Mouse (Mus musculus) midbrain, embryonic 16.5 days (tissue): Measurements from ENCODE around the gene Fgfr2. TPM values are rescaled to one million over a fixed set of nuclear protein-coding genes. Genes with fewer than 3 reads are reported as not detected.
"Not testable (repeated sequence)": the region's sequence is repeated elsewhere in the genome, so short reads cannot be mapped to it uniquely, and the experiment has no call there.

Experiments
- ATAC-seq: fragments of 200-750 bp; cut with Nextera tagmentation; 2 replicates; pipeline ENCODE4 v1.8.0; 2017; ENCODE audit warnings: moderate TSS enrichment
- H3K27ac ChIP-seq: fragments of 300-500 bp; sonication (generic); 2 replicates; pipeline ENCODE4 v1.5.1; 2014; ENCODE audit warnings: mild to moderate bottlenecking, low read length, mixed read lengths
- H3K27me3 ChIP-seq: fragments of 300-500 bp; sonication (generic); 2 replicates; pipeline ENCODE4 v1.6.1; 2014; ENCODE audit warnings: low read depth, low read length, mixed read lengths; ENCODE audit not compliant: control insufficient read depth, insufficient read depth
- H3K36me3 ChIP-seq: fragments of 300-500 bp; sonication (generic); 2 replicates; pipeline ENCODE4 v1.6.1; 2014; ENCODE audit warnings: mild to moderate bottlenecking, low read length, moderate library complexity, mixed read lengths; ENCODE audit not compliant: control insufficient read depth, insufficient read depth
- H3K4me1 ChIP-seq: fragments of 300-500 bp; sonication (generic); 2 replicates; pipeline ENCODE4 v1.6.1; 2014; ENCODE audit warnings: mild to moderate bottlenecking, low read length, mixed read lengths; ENCODE audit not compliant: control insufficient read depth, insufficient read depth
- H3K4me2 ChIP-seq: fragments of 300-500 bp; sonication (generic); 2 replicates; pipeline ENCODE4 v1.6.1; 2014; ENCODE audit warnings: mild to moderate bottlenecking, low read length, mixed read lengths
- H3K4me3 ChIP-seq: fragments of 300-500 bp; sonication (generic); 2 replicates; pipeline ENCODE4 v1.5.1; 2014; ENCODE audit warnings: low read depth, mild to moderate bottlenecking, low read length, moderate library complexity, mixed read lengths
- H3K9ac ChIP-seq: fragments of 300-500 bp; sonication (generic); 2 replicates; pipeline ENCODE4 v1.6.1; 2014; ENCODE audit warnings: low read depth, low read length, mixed read lengths
- H3K9me3 ChIP-seq: fragments of 300-500 bp; sonication (generic); replicated peaks from 2 replicates; pipeline ENCODE4 v1.6.1; 2014; ENCODE audit warnings: mild to moderate bottlenecking, low read length, mixed read lengths; ENCODE audit not compliant: control insufficient read depth, poor library complexity, severe bottlenecking
- WGBS: fragments of 180-500 bp; shearing (Covaris S2); extraction: QIAGEN DNeasy Blood & Tissue Kit; methylation state at CpG from one replicate; pipeline ENCODE4 v1.1.7; 2014; 5-methylcytosine and 5-hydroxymethylcytosine counted together
- polyA plus RNA-seq: library from polyadenylated mRNA; unstranded; fragments of >200 nt; fragmentation: Nextera tagmentation; extraction: Ambion mirVana; gene quantifications from 2 replicates; pipeline ENCODE4 v1.2.1, GENCODE M21; 2015

Fgfr2 gene
- polyA plus RNA-seq, 1 experiment from 2014 or later, result 23.8 TPM

GRCm38 (mm10) chr7:132444221-132444620 lies 678.9 kb downstream of the Fgfr2 start:
- 98% methylated on average over 2 of the region's 2 CpGs for WGBS
- H3K4me1 ChIP-seq, result no peaks in the 10 kb centered on the region
- no peaks in the 10 kb centered on the region for H3K36me3 ChIP-seq
- no peak overlapping the region for H3K9ac ChIP-seq
- H3K27ac ChIP-seq, result no peak overlapping the region
- no peaks in the 10 kb centered on the region for H3K9me3 ChIP-seq
- ATAC-seq, result no peak
- H3K4me3 ChIP-seq, result no peak overlapping the region
- H3K27me3 ChIP-seq, result no peaks in the 10 kb centered on the region
- no peak overlapping the region for H3K4me2 ChIP-seq

- H3K36me3 ChIP-seq, result no peaks in the 10 kb centered on the region
- ATAC-seq, result no peak
- 83% methylated on average over 2 of the region's 2 CpGs for WGBS
Measured at GRCm38 (mm10) chr7:132443769-132444168, 679.4 kb downstream of the Fgfr2 start.

DNA sequence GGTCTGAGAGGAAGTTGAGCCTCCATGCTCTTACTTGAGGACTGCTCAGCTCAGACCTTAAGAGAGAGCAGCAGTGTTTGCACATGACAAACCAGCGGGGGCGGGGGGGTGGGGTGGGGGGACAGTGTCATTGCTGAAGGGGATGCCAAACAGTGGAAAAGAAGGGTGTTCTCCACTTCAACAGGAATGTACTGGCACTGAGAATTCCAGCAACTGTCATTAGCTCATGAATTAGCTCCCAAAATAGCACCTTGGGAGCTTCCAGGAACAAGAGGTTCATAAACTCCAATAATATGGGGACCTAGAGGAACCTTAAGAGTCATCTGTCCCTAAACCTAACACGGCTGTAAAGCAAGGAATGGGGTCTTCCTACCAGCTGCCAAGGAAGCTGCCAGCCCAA lies 680.0 kb downstream of the Fgfr2 start:
- H3K9ac ChIP-seq, result no peak overlapping the region
- no peaks in the 10 kb centered on the region for H3K27me3 ChIP-seq
- H3K4me1 ChIP-seq, result no peaks in the 10 kb centered on the region
- H3K4me2 ChIP-seq, result no peak overlapping the region
- 83% methylated on average over 3 of the region's 3 CpGs for WGBS
- no peak overlapping the region for H3K27ac ChIP-seq
- no peaks in the 10 kb centered on the region for H3K36me3 ChIP-seq
- ATAC-seq, result no peak
- no peaks in the 10 kb centered on the region for H3K9me3 ChIP-seq
- H3K4me3 ChIP-seq, result no peak overlapping the region

More at GRCm38 (mm10) chr7:132443769-132444168, 679.4 kb downstream of the Fgfr2 start:
- Histone ChIP-seq H3K9ac (no peak overlapping the region), H3K9me3 (no peaks in the 10 kb centered on the region), H3K4me1 (no peaks in the 10 kb centered on the region), H3K27ac (no peak overlapping the region), H3K27me3 (no peaks in the 10 kb centered on the region), H3K4me2 (no peak overlapping the region), H3K4me3 (no peak overlapping the region)

- not testable (repeated sequence) for ATAC-seq, H3K36me3 ChIP-seq, H3K9me3 ChIP-seq, H3K4me2 ChIP-seq, H3K4me3 ChIP-seq, H3K27me3 ChIP-seq, H3K4me1 ChIP-seq, H3K9ac ChIP-seq, H3K27ac ChIP-seq
- 99% methylated on average over 3 of the region's 3 CpGs for WGBS
Measured at GRCm38 (mm10) chr7:132442133-132442763, 680.9 kb downstream of the Fgfr2 start.

DNA sequence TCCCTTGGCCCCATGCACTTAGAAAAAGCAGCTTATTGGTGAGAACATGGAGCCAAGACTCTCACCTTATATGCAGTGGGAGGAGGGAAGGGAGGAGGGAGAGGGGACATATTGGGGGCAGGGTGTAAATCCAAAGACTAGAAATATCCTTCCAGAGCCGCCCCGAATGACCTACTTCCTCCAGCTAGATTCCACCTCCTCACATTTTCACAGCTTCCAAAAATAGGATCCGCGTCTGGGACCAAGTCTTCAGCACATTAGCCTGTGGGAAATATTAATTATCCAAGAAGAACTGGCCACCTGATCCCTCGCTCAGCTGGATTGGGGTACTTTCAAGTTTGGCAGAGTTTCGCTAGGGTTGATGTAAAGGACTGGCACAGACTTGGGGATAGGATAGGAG lies 683.2 kb downstream of the Fgfr2 start:
- WGBS, result 82% methylated on average over 6 of the region's 6 CpGs
- Histone ChIP-seq H3K27me3 (no peaks in the 10 kb centered on the region), H3K9me3 (no peaks in the 10 kb centered on the region), H3K4me3 (no peak overlapping the region), H3K27ac (no peak overlapping the region), H3K4me1 (no peaks in the 10 kb centered on the region), H3K9ac (no peak overlapping the region), H3K36me3 (no peaks in the 10 kb centered on the region), H3K4me2 (no peak overlapping the region)
- no peak for ATAC-seq

GRCm38 (mm10) chr7:132438060-132438459 lies 685.1 kb downstream of the Fgfr2 start:
- Histone ChIP-seq H3K4me2 (no peak overlapping the region), H3K9me3 (no peaks in the 10 kb centered on the region), H3K9ac (no peak overlapping the region), H3K27me3 (no peaks in the 10 kb centered on the region), H3K4me3 (no peak overlapping the region), H3K36me3 (no peaks in the 10 kb centered on the region), H3K27ac (no peak overlapping the region), H3K4me1 (no peaks in the 10 kb centered on the region)
- 49% methylated on average over 6 of the region's 6 CpGs for WGBS
- ATAC-seq, result no peak

GRCm38 (mm10) chr7:132437431-132437830 lies 685.7 kb downstream of the Fgfr2 start:
- no peak overlapping the region for H3K9ac ChIP-seq
- no peaks in the 10 kb centered on the region for H3K9me3 ChIP-seq
- H3K27me3 ChIP-seq, result no peaks in the 10 kb centered on the region
- H3K4me3 ChIP-seq, result no peak overlapping the region
- H3K36me3 ChIP-seq, result no peaks in the 10 kb centered on the region
- no peak overlapping the region for H3K27ac ChIP-seq
- 95% methylated on average over 3 of the region's 3 CpGs for WGBS
- ATAC-seq, result no peak
- no peak overlapping the region for H3K4me2 ChIP-seq
- H3K4me1 ChIP-seq, result no peaks in the 10 kb centered on the region

- no peak overlapping the region for H3K9ac ChIP-seq
- H3K9me3 ChIP-seq, result no peaks in the 10 kb centered on the region
- 88% methylated on average over 8 of the region's 8 CpGs for WGBS
- no peak overlapping the region for H3K4me3 ChIP-seq
- H3K4me2 ChIP-seq, result no peak overlapping the region
- no peaks in the 10 kb centered on the region for H3K36me3 ChIP-seq
- ATAC-seq, result no peak
- no peaks in the 10 kb centered on the region for H3K27me3 ChIP-seq
- H3K27ac ChIP-seq, result no peak overlapping the region
- no peaks in the 10 kb centered on the region for H3K4me1 ChIP-seq
Measured at GRCm38 (mm10) chr7:132435486-132436055, 687.6 kb downstream of the Fgfr2 start.

GRCm38 (mm10) chr7:132429324-132429723 lies 693.8 kb downstream of the Fgfr2 start:
- ATAC-seq, result no peak
- H3K4me3 ChIP-seq, result no peak overlapping the region
- H3K9ac ChIP-seq, result no peak overlapping the region
- H3K36me3 ChIP-seq, result no peaks in the 10 kb centered on the region
- no peak overlapping the region for H3K27ac ChIP-seq
- 50% methylated on average over 4 of the region's 4 CpGs for WGBS
- H3K4me2 ChIP-seq, result no peak overlapping the region
- H3K9me3 ChIP-seq, result no peaks in the 10 kb centered on the region
- no peaks in the 10 kb centered on the region for H3K27me3 ChIP-seq
- H3K4me1 ChIP-seq, result no peaks in the 10 kb centered on the region
